Mouse (Mus musculus) 3134 (cell line): ENCODE measurements around the gene Cachd1.

ENCODE experiments used
- DNase-seq: peaks from one replicate; pipeline ENCODE4 v3.0.0-alpha.2; 2011; ENCODE audit warnings: low spot score; ENCODE audit not compliant: insufficient read length; ENCODE audit errors: extremely low read depth

Gene Cachd1

GRCm38 (mm10) chr4:100915093-100915492, 138.6 kb downstream of the Cachd1 start:
- DNase-seq = no peak

- DNase-seq = no peak
Observed at GRCm38 (mm10) chr4:100917511-100917910, 141.0 kb downstream of the Cachd1 start.

- no peak for DNase-seq
Observed at GRCm38 (mm10) chr4:100920413-100920812, 143.9 kb downstream of the Cachd1 start.

GRCm38 (mm10) chr4:100922816-100923554, 146.5 kb downstream of the Cachd1 start:
- DNase-seq = no peak

- no peak for DNase-seq
Observed at GRCm38 (mm10) chr4:100923598-100923997, 147.1 kb downstream of the Cachd1 start.

- DNase-seq = no peak
Observed at GRCm38 (mm10) chr4:100924276-100924675, 147.8 kb downstream of the Cachd1 start.

- DNase-seq = no peak
Observed at GRCm38 (mm10) chr4:100925153-100925552, 148.7 kb downstream of the Cachd1 start.

GRCm38 (mm10) chr4:100926608-100927007, 150.1 kb downstream of the Cachd1 start:
- DNase-seq = no peak

- DNase-seq = no peak
Observed at GRCm38 (mm10) chr4:100927059-100927458, 150.6 kb downstream of the Cachd1 start.

- no peak for DNase-seq
Observed at GRCm38 (mm10) chr4:100943689-100944088, 167.2 kb downstream of the Cachd1 start.

GRCm38 (mm10) chr4:100944276-100944675, 167.8 kb downstream of the Cachd1 start:
- DNase-seq = no peak

GRCm38 (mm10) chr4:100945171-100945899, 168.9 kb downstream of the Cachd1 start:
- no peak for DNase-seq

- DNase-seq = no peak
Observed at GRCm38 (mm10) chr4:100948494-100949425, 172.3 kb downstream of the Cachd1 start.

GRCm38 (mm10) chr4:100950316-100950715, 173.8 kb downstream of the Cachd1 start:
- DNase-seq = no peak

- DNase-seq = no peak
Observed at GRCm38 (mm10) chr4:100951876-100952275, 175.4 kb downstream of the Cachd1 start.

GRCm38 (mm10) chr4:100963341-100963740, 186.9 kb downstream of the Cachd1 start:
- no peak for DNase-seq

- no peak for DNase-seq
Observed at GRCm38 (mm10) chr4:100963796-100964195, 187.3 kb downstream of the Cachd1 start.

GRCm38 (mm10) chr4:100967703-100968392, 191.4 kb downstream of the Cachd1 start:
- no peak for DNase-seq

- no peak for DNase-seq
Observed at GRCm38 (mm10) chr4:100973641-100974454, 197.4 kb downstream of the Cachd1 start.
